Mouse (Mus musculus): ENCODE results near the gene 4931400O07Rik. TPM values are rescaled to one million over a fixed set of nuclear protein-coding genes. Genes with fewer than 3 reads are reported as not detected.

Gene 4931400O07Rik
- not detected for total RNA-seq (2022)

- no peak for DNase-seq (ENCODE audit: low spot score in 2 of 2)
Measured at GRCm38 (mm10) chrX:62467691-62468090, at the start of gene 4931400O07Rik. Gene 4931400O07Rik (plus strand): TSS chrX:62467991.

Other genes with a start within 250 kb of the 4931400O07Rik start
- gene 4933402E13Rik, start 184.5 kb upstream of the 4931400O07Rik start, total RNA-seq (2022) = not detected